Mouse (Mus musculus): Measurements from ENCODE around the gene Gimap9.

DNA sequence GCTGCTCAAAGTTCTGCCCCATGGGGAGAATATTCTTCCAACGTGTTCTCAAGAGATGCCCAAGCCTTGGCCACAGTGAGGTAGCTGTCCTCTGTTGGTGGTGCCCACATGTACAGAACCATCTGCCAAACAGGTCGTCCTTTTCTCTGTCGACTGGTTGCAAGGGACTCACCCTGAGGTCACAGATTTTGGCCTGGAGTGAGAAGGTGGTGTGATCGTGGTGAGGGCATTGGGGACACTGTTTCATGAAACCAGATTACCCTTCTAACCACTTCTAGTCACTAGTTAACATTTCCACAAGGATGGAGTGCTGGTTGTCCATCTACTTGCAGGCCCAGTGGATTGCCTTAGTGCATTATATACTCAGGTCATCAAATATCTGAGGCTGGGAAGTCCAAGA is 27.1 kb upstream of the Gimap9 start:
- TF ChIP-seq CTCF (IDR thresholded peaks at IDR 0.05; ENCODE audit: control insufficient read depth, insufficient read depth, insufficient read length) (no peak), MYOG (IDR thresholded peaks at IDR 0.05; ENCODE audit: control insufficient read depth, extremely low read depth, insufficient read length) (no peak), USF1 (IDR thresholded peaks at IDR 0.05; ENCODE audit: low read depth) (no peak), MAX (IDR thresholded peaks at IDR 0.05) (no peak)
